Comparison of ENCODE assay signal across 10 mouse cellular contexts in the genomic region with DNA sequence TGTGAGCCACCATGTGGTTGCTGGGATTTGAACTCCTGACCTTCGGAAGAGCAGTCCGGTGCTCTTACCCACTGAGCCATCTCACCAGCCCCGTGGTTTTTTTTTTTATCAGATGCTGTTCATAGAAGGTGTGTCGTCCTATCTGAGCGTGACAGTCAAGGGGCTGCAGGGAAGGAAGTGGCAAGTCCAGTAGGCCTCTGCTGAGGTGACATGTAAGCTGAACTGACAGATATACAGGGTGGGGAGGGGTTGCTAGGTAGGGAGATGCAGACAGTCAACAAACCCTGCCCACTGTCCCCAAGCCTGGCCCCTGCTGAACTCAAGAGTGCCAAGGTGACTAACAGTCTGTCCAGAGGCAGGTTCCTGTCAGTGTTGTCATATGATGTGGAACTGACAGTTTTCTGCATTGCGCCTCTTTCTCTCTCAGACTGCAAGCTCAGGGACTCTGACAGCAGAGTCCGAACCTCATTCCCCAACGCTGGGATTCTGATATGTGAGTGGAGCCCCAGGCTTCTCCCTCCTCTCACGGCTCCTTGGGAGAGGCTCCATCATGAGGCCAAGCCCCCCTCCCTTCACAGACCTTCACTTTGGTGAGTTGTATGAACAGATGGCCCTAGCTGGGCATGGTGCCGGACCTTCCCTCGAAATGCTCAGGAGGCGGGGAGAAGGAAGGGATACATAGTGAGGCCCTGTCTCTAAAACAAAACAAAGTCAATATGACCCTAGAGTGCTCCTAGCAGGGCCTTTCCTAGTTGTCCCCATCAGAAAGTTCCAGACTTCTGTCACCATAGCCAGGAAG. TPM values are rescaled to one million over a fixed set of nuclear protein-coding genes. Genes with fewer than 3 reads are reported as not detected.
DNase-seq lines count a peak whose midpoint lies in the region; ATAC-seq lines count a peak whose summit lies in the region.
"Had no signal": no experiment of that assay in that cellular context is flagged by ENCODE, and none has a peak within 500 bp of the region (broad histone marks: within the 10 kb centered on the region; RNA-seq: fewer than 3 reads in every experiment).

No protein-coding gene starts in this region.

- no peaks in the 10 kb centered on the region for H3K27me3 ChIP-seq in hindbrain, embryonic 16.5 days (replicated peaks; ENCODE audit: control insufficient read depth, insufficient read depth, low read length)
- no peaks in the 10 kb centered on the region for H3K27me3 ChIP-seq in hindbrain, embryonic 10.5 days (ENCODE audit: insufficient read depth, poor library complexity, severe bottlenecking)
- H3K27me3 ChIP-seq in liver, embryonic 16.5 days (ENCODE audit: control insufficient read depth, insufficient read depth, low read depth, low read length), result no peaks in the 10 kb centered on the region

- intact Hi-C loops in gastrocnemius, postnatal 36 days (cut with DNase I), result no loop called here

- no peak overlapping the region for H3K4me3 ChIP-seq in hindbrain, embryonic 16.5 days (ENCODE audit: low read length)
- H3K4me3 ChIP-seq in hindbrain, embryonic 10.5 days, result no peak overlapping the region
- H3K4me3 ChIP-seq in liver, embryonic 16.5 days (ENCODE audit: low read depth, low read length), result no peak overlapping the region

- H3K4me2 ChIP-seq in hindbrain, embryonic 16.5 days (ENCODE audit: low read length), result no peak overlapping the region
- H3K4me2 ChIP-seq in liver, embryonic 16.5 days (ENCODE audit: low read depth, low read length), result peak overlapping the region; percentile 19

- ATAC-seq in hindbrain, embryonic 16.5 days, result peak; percentile 46; the same call in 1 of the 2 replicates
- ATAC-seq in liver, embryonic 16.5 days (ENCODE audit: low read depth), result peak; percentile 91

- peaks cover 7% of the 10 kb centered on the region; the same call in 1 of the 2 replicates for H3K4me1 ChIP-seq in hindbrain, embryonic 16.5 days (ENCODE audit: control insufficient read depth, insufficient read depth, low read depth, low read length)
- peaks cover 50% of the 10 kb centered on the region for H3K4me1 ChIP-seq in hindbrain, embryonic 10.5 days (replicated peaks)
- H3K4me1 ChIP-seq in liver, embryonic 16.5 days (ENCODE audit: control insufficient read depth, low read depth, low read length), result peaks cover 38% of the 10 kb centered on the region

- DNase-seq in hindbrain, embryonic 10.5 days (ENCODE audit: low spot score), result no peak
- DNase-seq in c-Kit-positive CD71-positive TER-119-negative erythroid progenitor cells, embryonic 14.5 days (ENCODE audit: low read depth), result peak; percentile 65
- peak; percentile 75 to 82 for DNase-seq in cerebellum, postnatal 36 days
- no peak for DNase-seq in layer of hippocampus, postnatal 25 days (ENCODE audit: extremely low spot score in 1 of 2, low spot score in 1 of 2)
- DNase-seq in gastrocnemius, postnatal 36 days, result no peak
- DNase-seq in ovary, postnatal 10 days (ENCODE audit: low spot score), result no peak
- DNase-seq: adrenal gland, postnatal 10 days had no signal

- H3K9me3 ChIP-seq in hindbrain, embryonic 16.5 days (ENCODE audit: control insufficient read depth, low read length), result no peaks in the 10 kb centered on the region
- no peaks in the 10 kb centered on the region for H3K9me3 ChIP-seq in hindbrain, embryonic 10.5 days
- no peaks in the 10 kb centered on the region for H3K9me3 ChIP-seq in liver, embryonic 16.5 days (replicated peaks; ENCODE audit: control insufficient read depth, low read length)

- 62% methylated on average over 12 of the region's 12 CpGs for WGBS in hindbrain, embryonic 16.5 days
- WGBS in hindbrain, embryonic 10.5 days, result 73% methylated on average over 12 of the region's 12 CpGs
- 46% methylated on average over 12 of the region's 12 CpGs for WGBS in liver, embryonic 16.5 days (ENCODE audit: insufficient replicate concordance)

- no peak overlapping the region for H3K9ac ChIP-seq in hindbrain, embryonic 16.5 days (ENCODE audit: low read depth, low read length)
- H3K9ac ChIP-seq in liver, embryonic 16.5 days (ENCODE audit: low read depth, low read length), result peak overlapping the region; percentile 40

- H3K36me3 ChIP-seq in hindbrain, embryonic 16.5 days (ENCODE audit: control insufficient read depth, insufficient read depth, low read length), result no peaks in the 10 kb centered on the region
- H3K36me3 ChIP-seq in hindbrain, embryonic 10.5 days, result no peaks in the 10 kb centered on the region
- H3K36me3 ChIP-seq in liver, embryonic 16.5 days (ENCODE audit: control insufficient read depth, insufficient read depth), result no peaks in the 10 kb centered on the region

- no peak overlapping the region; the same call in 1 of the 2 replicates for H3K27ac ChIP-seq in hindbrain, embryonic 16.5 days (ENCODE audit: low read depth, low read length)
- no peak overlapping the region for H3K27ac ChIP-seq in hindbrain, embryonic 10.5 days
- peak overlapping the region; percentile 83 for H3K27ac ChIP-seq in liver, embryonic 16.5 days (ENCODE audit: low read length)

RNA-seq across cellular contexts. Expression of gene 4930404H24Rik, which starts 38.4 kb away (rescaled TPM):
- polyA plus RNA-seq in hindbrain, embryonic 16.5 days (2015; fragmentation: Nextera tagmentation; extraction: Ambion mirVana), result not detected in 2 replicates
- polyA plus RNA-seq in hindbrain, embryonic 10.5 days (2016; fragmentation: Nextera tagmentation; extraction: Ambion mirVana), result not detected in 2 replicates
- not detected in 2 replicates for polyA plus RNA-seq in liver, embryonic 16.5 days (2015; fragmentation: Nextera tagmentation; extraction: Ambion mirVana)
- not detected for total RNA-seq in layer of hippocampus, postnatal 25 days (2021)
- not detected for total RNA-seq in gastrocnemius, postnatal 36 days (2021)
- total RNA-seq: adrenal gland, postnatal 10 days; layer of hippocampus, adult 18-20 months had no signal

Comparison
In these comparisons a context has a peak if more than half of its experiments do, and no peak if none do; other contexts are left out.
1. DNase-seq: peak in c-Kit-positive CD71-positive TER-119-negative erythroid progenitor cells, embryonic 14.5 days (single experiment) and cerebellum, postnatal 36 days (2 of 2); none in hindbrain, embryonic 10.5 days (single experiment), layer of hippocampus, postnatal 25 days (0 of 2), gastrocnemius, postnatal 36 days (0 of 2) and ovary, postnatal 10 days (single experiment).